Mouse (Mus musculus): ENCODE measurements at regions not wholly inside any gene's neighbourhood (a gene's known extent, or its start where the extent isn't known, plus 50 kb on each side); places are given as distances from the start of the nearest gene placed in this dataset.
A peak's percentile ranks its signal among the peaks of the same experiment; 100 is the strongest.

- DNase-seq = peak; percentile 1
Measured at GRCm38 (mm10) chr8:50708219-50708911, 1864.6 kb upstream of the Tenm3 start.

GRCm38 (mm10) chr8:50704276-50704675, 1860.5 kb upstream of the Tenm3 start:
- DNase-seq = peak; percentile 0

DNA sequence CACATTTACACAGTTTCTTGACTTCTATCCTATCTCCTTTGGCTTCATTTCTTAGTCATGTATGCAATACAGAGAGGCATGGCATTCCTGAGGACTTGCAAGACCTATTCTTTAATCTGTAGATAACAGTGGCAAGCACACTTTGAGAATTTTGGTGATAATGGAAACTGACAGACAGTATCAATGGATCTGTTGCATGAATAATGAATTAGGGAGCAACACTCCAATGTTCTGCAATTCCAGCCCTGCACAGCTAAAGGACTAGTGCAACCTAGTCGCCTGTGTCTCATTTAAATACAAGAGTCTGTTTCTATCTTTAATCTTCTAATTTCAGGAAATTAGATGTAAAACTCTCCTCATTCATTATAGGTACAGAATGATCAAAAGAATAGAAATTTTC, 1845.3 kb upstream of the Tenm3 start:
- no peak for DNase-seq

DNA sequence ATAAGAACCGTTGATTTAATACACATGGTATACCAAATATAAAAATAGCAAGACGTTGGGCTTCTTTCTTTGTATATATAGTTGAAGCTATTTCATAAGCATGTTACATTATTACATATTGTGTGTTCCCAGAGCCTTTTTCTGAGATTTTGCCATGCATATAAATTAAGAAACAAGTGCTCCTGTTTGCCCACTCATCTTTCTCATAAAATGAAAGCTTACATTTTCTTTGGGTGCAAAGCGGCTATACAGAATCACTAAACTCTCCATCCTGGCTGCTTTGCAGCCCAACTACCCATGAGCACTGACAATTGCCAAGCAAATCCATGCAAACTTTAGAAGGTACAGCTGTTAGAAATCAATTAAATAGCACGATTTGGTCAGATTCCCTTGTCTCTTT, 1821.6 kb upstream of the Tenm3 start:
- no peak for DNase-seq
